Mouse (Mus musculus): ENCODE measurements at regions not wholly inside any gene's neighbourhood (a gene's known extent, or its start where the extent isn't known, plus 50 kb on each side); places are given as distances from the start of the nearest gene placed in this dataset.

GRCm38 (mm10) chr2:16977380-16977779, 621.3 kb downstream of the Plxdc2 start:
- Histone ChIP-seq H3K36me3 (ENCODE audit: insufficient read depth) (no peaks in the 10 kb centered on the region), H3K27me3 (ENCODE audit: insufficient read depth, low read length) (no peaks in the 10 kb centered on the region), H3K4me2 (ENCODE audit: low read depth) (no peak overlapping the region), H3K4me1 (ENCODE audit: insufficient read depth) (no peaks in the 10 kb centered on the region), H3K4me3 (ENCODE audit: low read depth, low read length) (no peak overlapping the region), H3K27ac (ENCODE audit: low read depth, low read length) (no peak overlapping the region), H3K9ac (no peak overlapping the region), H3K9me3 (ENCODE audit: low read length) (no peaks in the 10 kb centered on the region)
- WGBS: 3% methylated on average over 4 of the region's 4 CpGs
- ATAC-seq (no peak), DNase-seq (no peak)
- TF ChIP-seq CTCF (IDR thresholded peaks at IDR 0.05; ENCODE audit: low read depth): no peak

- Histone ChIP-seq H3K9ac (no peak overlapping the region), H3K4me1 (ENCODE audit: insufficient read depth) (no peaks in the 10 kb centered on the region), H3K36me3 (ENCODE audit: insufficient read depth) (no peaks in the 10 kb centered on the region), H3K4me2 (ENCODE audit: low read depth) (no peak overlapping the region), H3K4me3 (ENCODE audit: low read depth, low read length) (no peak overlapping the region), H3K9me3 (ENCODE audit: low read length) (no peaks in the 10 kb centered on the region), H3K27me3 (ENCODE audit: insufficient read depth, low read length) (no peaks in the 10 kb centered on the region), H3K27ac (ENCODE audit: low read depth, low read length) (no peak overlapping the region)
- no peak for TF ChIP-seq CTCF (IDR thresholded peaks at IDR 0.05; ENCODE audit: low read depth)
- ATAC-seq: no peak
- WGBS: 86% methylated on average over 1 of the region's 1 CpGs
- no peak for DNase-seq
These were observed 626.7 kb downstream of the Plxdc2 start for GRCm38 (mm10) chr2:16982823-16983222.

GRCm38 (mm10) chr2:16983583-16984221, 627.6 kb downstream of the Plxdc2 start:
- WGBS: 96% methylated on average over 5 of the region's 5 CpGs
- DNase-seq: no peak
- Histone ChIP-seq H3K4me3 (ENCODE audit: low read depth, low read length) (no peak overlapping the region), H3K4me1 (ENCODE audit: insufficient read depth) (no peaks in the 10 kb centered on the region), H3K9me3 (ENCODE audit: low read length) (no peaks in the 10 kb centered on the region), H3K9ac (no peak overlapping the region), H3K4me2 (ENCODE audit: low read depth) (no peak overlapping the region), H3K27me3 (ENCODE audit: insufficient read depth, low read length) (no peaks in the 10 kb centered on the region), H3K36me3 (ENCODE audit: insufficient read depth) (no peaks in the 10 kb centered on the region), H3K27ac (ENCODE audit: low read depth, low read length) (no peak overlapping the region)
- no peak for ATAC-seq
- TF ChIP-seq CTCF (IDR thresholded peaks at IDR 0.05; ENCODE audit: low read depth): no peak

Small RNAs in the stretch of these regions (microRNA-seq; reads per million reads assigned to microRNA genes)
- gene Gm24933: 0 reads per million in 2 experiments
